Comparison of ENCODE assay signal across 8 mouse cellular contexts in the genomic region with DNA sequence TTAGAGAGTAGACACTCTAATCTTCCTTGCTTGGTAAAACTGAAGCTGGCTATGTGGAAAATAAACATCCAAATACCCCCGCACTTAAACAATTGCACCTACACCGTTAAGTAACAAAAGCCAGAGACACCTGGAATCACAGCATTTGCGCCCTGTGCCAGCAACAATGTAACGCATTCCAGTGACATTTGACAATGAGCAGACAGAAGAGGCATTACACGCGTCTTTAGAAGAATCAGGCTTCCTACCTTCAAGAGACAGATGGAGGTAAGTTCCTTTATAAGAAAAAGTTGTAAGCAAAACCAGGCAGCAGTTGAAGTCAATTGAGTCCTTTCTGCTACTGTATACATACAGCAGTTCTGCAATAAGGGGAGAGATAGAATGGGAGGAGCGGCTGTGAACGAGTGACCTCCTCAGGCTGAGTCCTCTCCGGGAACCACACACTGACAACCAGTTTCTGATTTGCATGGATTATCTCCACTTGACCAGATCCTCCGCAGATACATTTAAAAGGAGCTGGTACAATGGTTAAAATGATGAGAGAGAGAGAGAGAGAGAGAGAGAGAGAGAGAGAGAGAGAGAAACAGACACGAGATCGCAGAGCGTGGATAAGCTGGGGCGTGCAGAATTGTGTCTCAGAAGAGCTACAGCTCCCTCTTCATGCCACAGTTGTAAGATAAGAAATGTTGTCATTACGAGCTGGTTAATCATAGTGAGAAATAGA.
A peak's percentile ranks its signal among the peaks of the same experiment; 100 is the strongest.
DNase-seq lines count a peak whose midpoint lies in the region; ATAC-seq and TF ChIP-seq lines count a peak whose summit lies in the region.

No protein-coding gene starts in this region.

- H3K36me3 ChIP-seq in CH12.LX (replicated peaks in 1 of 2; ENCODE audit: control insufficient read depth in 1 of 2, insufficient read depth in 1 of 2, low read length in 1 of 2): no peaks in the 10 kb centered on the region
- no peaks in the 10 kb centered on the region for H3K36me3 ChIP-seq in forebrain, embryonic 14.5 days (ENCODE audit: control insufficient read depth, insufficient read depth, low read length)
- H3K36me3 ChIP-seq in limb, embryonic 13.5 days: no peaks in the 10 kb centered on the region
- no peaks in the 10 kb centered on the region for H3K36me3 ChIP-seq in midbrain, embryonic 12.5 days

- in situ Hi-C loops in CH12.LX (cut with MboI; ENCODE audit: low pct_ligation_motif_present, low pct_unique_long_range_greater_than_20kb, low sequenced_read_pairs): no loop called here

- H3K79me2 ChIP-seq in CH12.LX (replicated peaks; ENCODE audit: control insufficient read depth, extremely low read depth, insufficient read depth, poor library complexity, severe bottlenecking): no peaks in the 10 kb centered on the region

- no peak for TF ChIP-seq EP300 in CH12.LX (IDR thresholded peaks at IDR 0.05; ENCODE audit: low read length)

- H3K4me3 ChIP-seq in CH12.LX (replicated peaks in 1 of 3; ENCODE audit: low read depth in 2 of 3, low read length in 2 of 3, poor library complexity in 1 of 3): peak overlapping the region in 2 of 3 experiments; percentile 20 to 37
- peak overlapping the region; percentile 32 for H3K4me3 ChIP-seq in forebrain, embryonic 14.5 days (ENCODE audit: low read depth, low read length)
- H3K4me3 ChIP-seq in limb, embryonic 13.5 days: peak overlapping the region; percentile 33
- H3K4me3 ChIP-seq in midbrain, embryonic 12.5 days: peak overlapping the region; percentile 35

- ATAC-seq in forebrain, embryonic 14.5 days: peak; percentile 91
- ATAC-seq in limb, embryonic 13.5 days (ENCODE audit: low FRiP score, low read depth): peak; percentile 51; the same call in 1 of the 2 replicates
- peak; percentile 83 for ATAC-seq in midbrain, embryonic 12.5 days (ENCODE audit: low FRiP score, low read depth)

- DNase-seq in CH12.LX (ENCODE audit: extremely low read depth): peak; percentile 44
- peak; percentile 7 for DNase-seq in adrenal gland, postnatal 25 days
- DNase-seq in forebrain, embryonic 14.5 days (ENCODE audit: low spot score): peak; percentile 89
- DNase-seq in induced T-regulatory cell, adult 2 months (ENCODE audit: low read depth): peak; percentile 9
- DNase-seq in yolk sac, embryonic 10.5 days (ENCODE audit: low spot score): peak; percentile 37
- no peak for DNase-seq in thymus, adult 18-20 months

- no peaks in the 10 kb centered on the region for H3K9me3 ChIP-seq in CH12.LX (replicated peaks; ENCODE audit: low read length)
- no peaks in the 10 kb centered on the region for H3K9me3 ChIP-seq in forebrain, embryonic 14.5 days (replicated peaks; ENCODE audit: control insufficient read depth, low read length)
- H3K9me3 ChIP-seq in limb, embryonic 13.5 days: no peaks in the 10 kb centered on the region
- no peaks in the 10 kb centered on the region for H3K9me3 ChIP-seq in midbrain, embryonic 12.5 days

- peak; percentile 87 for TF ChIP-seq RAD21 in CH12.LX (IDR thresholded peaks at IDR 0.05; ENCODE audit: low read depth, low read length)

- peak in 1 of 2 experiments; percentile 77; a peak in 2 of 4 replicates for TF ChIP-seq CTCF in CH12.LX (conservative IDR thresholded peaks at IDR 0.05 in 1 of 2, IDR thresholded peaks at IDR 0.05 in 1 of 2; ENCODE audit: low read depth in 2 of 2, low read length in 2 of 2)

- dilution Hi-C loops in CH12.LX (cut with MboI; ENCODE audit: extremely low pct_ligation_motif_present, extremely low pct_unique_long_range_greater_than_20kb, low sequenced_read_pairs): no loop called here

- WGBS in forebrain, embryonic 14.5 days: 7% methylated on average over 15 of the region's 15 CpGs
- 6% methylated on average over 15 of the region's 15 CpGs for WGBS in limb, embryonic 13.5 days
- 4% methylated on average over 15 of the region's 15 CpGs for WGBS in midbrain, embryonic 12.5 days

- H3K4me2 ChIP-seq in CH12.LX (ENCODE audit: insufficient read depth, low read depth, poor library complexity, severe bottlenecking): peak overlapping the region; percentile 93
- peak overlapping the region; percentile 54 for H3K4me2 ChIP-seq in forebrain, embryonic 14.5 days (ENCODE audit: low read length)
- H3K4me2 ChIP-seq in limb, embryonic 13.5 days (replicated peaks): peak overlapping the region; percentile 57
- peak overlapping the region; percentile 53 for H3K4me2 ChIP-seq in midbrain, embryonic 12.5 days (replicated peaks)

- H3K27ac ChIP-seq in CH12.LX (ENCODE audit: insufficient read depth, low read depth): no peak overlapping the region
- H3K27ac ChIP-seq in forebrain, embryonic 14.5 days (ENCODE audit: low read depth, low read length): no peak overlapping the region
- H3K27ac ChIP-seq in limb, embryonic 13.5 days: no peak overlapping the region
- peak overlapping the region; percentile 63; the same call in 1 of the 2 replicates for H3K27ac ChIP-seq in midbrain, embryonic 12.5 days (replicated peaks)

- H3K4me1 ChIP-seq in CH12.LX (ENCODE audit: control insufficient read depth in 1 of 2, insufficient read depth in 2 of 2): peaks cover 0 to 19% of the 10 kb centered on the region in 2 experiments; a peak in 2 of 4 replicates
- 0 out of 2 replicates have a peak, but pooled peaks cover 6% of the 10 kb centered on the region for H3K4me1 ChIP-seq in forebrain, embryonic 14.5 days (ENCODE audit: control insufficient read depth, insufficient read depth, low read length)
- peaks cover 24% of the 10 kb centered on the region for H3K4me1 ChIP-seq in limb, embryonic 13.5 days
- peaks cover 11% of the 10 kb centered on the region for H3K4me1 ChIP-seq in midbrain, embryonic 12.5 days

- H3K9ac ChIP-seq in CH12.LX (ENCODE audit: insufficient read depth, low read depth): peak overlapping the region; percentile 40
- peak overlapping the region; percentile 53 for H3K9ac ChIP-seq in forebrain, embryonic 14.5 days (ENCODE audit: low read length)
- H3K9ac ChIP-seq in limb, embryonic 13.5 days: no peak overlapping the region
- 0 out of 2 replicates have a peak overlapping the region, but pooled peaks have one; percentile 11 for H3K9ac ChIP-seq in midbrain, embryonic 12.5 days (replicated peaks)

- no peak for TF ChIP-seq POLR2A in CH12.LX (IDR thresholded peaks at IDR 0.05; ENCODE audit: low read depth, low read length)

- no peaks in the 10 kb centered on the region for H3K27me3 ChIP-seq in CH12.LX (replicated peaks)
- H3K27me3 ChIP-seq in forebrain, embryonic 14.5 days (replicated peaks; ENCODE audit: control insufficient read depth, insufficient read depth, low read length): no peaks in the 10 kb centered on the region
- H3K27me3 ChIP-seq in limb, embryonic 13.5 days: 0 out of 2 replicates have a peak, but pooled peaks cover 10% of the 10 kb centered on the region
- H3K27me3 ChIP-seq in midbrain, embryonic 12.5 days: peaks cover 13% of the 10 kb centered on the region

TF ChIP-seq in CH12.LX, 34 proteins besides CTCF, POLR2A, EP300 and RAD21:
- TF ChIP-seq JUN (IDR thresholded peaks at IDR 0.05; ENCODE audit: insufficient read depth, low read depth, low read length) (peak; percentile 13; the same call in 1 of the 2 replicates), MAX (IDR thresholded peaks at IDR 0.05; ENCODE audit: low read length) (peak; percentile 27), SIN3A (IDR thresholded peaks at IDR 0.05; ENCODE audit: low read length) (no peak), MEF2A (IDR thresholded peaks at IDR 0.05; ENCODE audit: borderline replicate concordance, low read depth, low read length) (0 out of 2 replicates have a peak, but pooled peaks have one; percentile 41), MAZ (IDR thresholded peaks at IDR 0.05; ENCODE audit: low read depth, low read length) (0 out of 2 replicates have a peak, but pooled peaks have one; percentile 56), MXI1 (IDR thresholded peaks at IDR 0.05; ENCODE audit: low read depth, low read length) (0 out of 2 replicates have a peak, but pooled peaks have one; percentile 24), MYC (IDR thresholded peaks at IDR 0.05; ENCODE audit: low read depth, low read length) (peak; percentile 80), BHLHE40 (IDR thresholded peaks at IDR 0.05; ENCODE audit: low read depth, low read length) (peak; percentile 60), SMC3 (IDR thresholded peaks at IDR 0.05; ENCODE audit: low read depth, low read length) (peak; percentile 76), IRF4 (IDR thresholded peaks at IDR 0.05; ENCODE audit: low read depth, low read length) (peak; percentile 60; the same call in 1 of the 2 replicates), ZC3H11A (IDR thresholded peaks at IDR 0.05; ENCODE audit: low read depth, low read length) (peak; percentile 63), RCOR1 (conservative IDR thresholded peaks at IDR 0.05; ENCODE audit: low read depth, low read length) (no peak), USF2 (conservative IDR thresholded peaks at IDR 0.05; ENCODE audit: low read depth, low read length) (no peak), JUND (conservative IDR thresholded peaks at IDR 0.05; ENCODE audit: low read depth, low read length) (peak; percentile 77)

Comparison
In these comparisons a context has a peak if more than half of its experiments do, and no peak if none do; other contexts are left out.
1. DNase-seq: peak in CH12.LX (single experiment), adrenal gland, postnatal 25 days (single experiment), forebrain, embryonic 14.5 days (single experiment), induced T-regulatory cell, adult 2 months (single experiment) and yolk sac, embryonic 10.5 days (single experiment); none in thymus, adult 18-20 months (0 of 2).
2. Peak in every context shown above with its lines, with median percentiles within 50 percentile points of each other: H3K4me2 ChIP-seq, H3K4me3 ChIP-seq and ATAC-seq.